Mouse (Mus musculus): ENCODE results near the gene Nfib. TPM values are rescaled to one million over a fixed set of nuclear protein-coding genes. Genes with fewer than 3 reads are reported as not detected.

Nfib gene
- total RNA-seq, 2 experiments from 2014 or later = 118 to 124 TPM

GRCm38 (mm10) chr4:82316168-82316567 lies 389.4 kb downstream of the Nfib start:
- DNase-seq (ENCODE audit: low spot score in 2 of 2) = no peak

- no peak for DNase-seq (ENCODE audit: low spot score in 2 of 2)
Observed at GRCm38 (mm10) chr4:82315710-82316109, 389.8 kb downstream of the Nfib start.

DNA sequence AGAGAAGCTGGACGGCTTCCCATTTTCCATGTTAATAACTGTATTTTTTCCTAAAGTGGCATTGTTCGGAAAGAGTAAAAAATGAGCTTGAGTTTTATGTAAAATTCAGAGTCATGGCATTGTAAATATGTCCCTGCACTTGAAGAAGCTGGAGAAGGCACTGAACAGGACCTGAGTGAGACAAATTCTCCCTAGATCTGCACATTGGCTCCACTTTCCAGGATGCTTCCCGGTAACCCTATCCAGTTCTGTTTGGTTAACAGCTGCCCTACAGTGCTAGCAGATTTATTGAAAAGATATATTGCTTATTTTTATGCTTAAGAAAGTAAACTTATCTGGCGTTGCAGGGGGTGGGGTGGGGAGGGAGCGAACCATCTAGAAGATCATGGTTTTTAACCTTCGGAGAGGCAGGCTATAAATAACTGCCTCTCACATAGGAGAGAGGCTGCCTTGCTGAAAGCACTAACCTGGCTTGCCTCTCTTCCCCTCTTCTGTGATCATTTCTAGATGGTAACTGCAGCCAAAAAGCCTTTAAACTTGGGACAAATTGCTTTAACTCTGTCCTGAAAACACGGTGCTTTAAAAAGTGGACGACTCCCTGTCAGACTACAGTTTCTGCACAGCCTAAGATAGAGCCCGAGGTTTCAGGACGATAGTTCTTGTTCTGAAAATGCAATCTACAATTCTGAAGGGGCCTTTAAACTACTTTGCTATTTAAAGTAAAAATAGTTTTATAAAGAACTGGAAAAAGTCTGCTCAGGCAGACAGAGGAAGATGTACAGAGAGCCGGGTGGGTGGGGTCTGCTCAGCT lies 394.4 kb downstream of the Nfib start:
- no peak for DNase-seq (ENCODE audit: low spot score in 2 of 2)

- DNase-seq (ENCODE audit: low spot score in 2 of 2) = no peak
Observed at GRCm38 (mm10) chr4:82306045-82306444, 399.5 kb downstream of the Nfib start.

- no peak for DNase-seq (ENCODE audit: low spot score in 2 of 2)
Observed at GRCm38 (mm10) chr4:82304148-82304871, 401.2 kb downstream of the Nfib start.

DNA sequence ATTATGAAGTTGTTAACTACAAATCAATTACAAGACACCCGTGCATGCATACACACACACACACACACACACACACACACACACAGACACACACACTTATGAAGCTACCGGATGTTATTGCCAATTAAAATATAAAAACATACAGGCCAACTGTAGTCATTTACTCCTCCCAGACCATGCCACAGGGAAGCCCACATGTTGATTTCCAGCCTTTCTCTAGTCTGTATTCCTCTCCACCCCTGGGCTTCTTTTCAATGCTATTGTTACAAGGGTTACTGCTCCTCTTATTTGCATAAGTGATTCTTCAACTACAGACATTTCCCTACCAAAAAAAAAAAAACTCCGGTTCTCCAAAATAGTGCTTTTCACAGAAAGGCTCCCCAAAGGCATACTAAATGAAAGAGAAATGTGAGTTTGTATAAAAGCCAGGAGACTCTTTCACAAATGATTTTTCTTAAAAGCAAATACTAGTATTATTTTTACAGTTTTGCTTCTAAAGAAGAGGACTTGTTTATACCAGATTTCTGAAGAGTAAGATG lies 402.1 kb downstream of the Nfib start:
- DNase-seq (ENCODE audit: low spot score in 2 of 2) = no peak

GRCm38 (mm10) chr4:82302901-82303300 lies 402.6 kb downstream of the Nfib start:
- DNase-seq (ENCODE audit: low spot score in 2 of 2) = no peak

- DNase-seq (ENCODE audit: low spot score in 2 of 2) = no peak
Observed at GRCm38 (mm10) chr4:82298606-82299005, 406.9 kb downstream of the Nfib start.

GRCm38 (mm10) chr4:82297562-82297961 lies 408.0 kb downstream of the Nfib start:
- no peak for DNase-seq (ENCODE audit: low spot score in 2 of 2)

DNA sequence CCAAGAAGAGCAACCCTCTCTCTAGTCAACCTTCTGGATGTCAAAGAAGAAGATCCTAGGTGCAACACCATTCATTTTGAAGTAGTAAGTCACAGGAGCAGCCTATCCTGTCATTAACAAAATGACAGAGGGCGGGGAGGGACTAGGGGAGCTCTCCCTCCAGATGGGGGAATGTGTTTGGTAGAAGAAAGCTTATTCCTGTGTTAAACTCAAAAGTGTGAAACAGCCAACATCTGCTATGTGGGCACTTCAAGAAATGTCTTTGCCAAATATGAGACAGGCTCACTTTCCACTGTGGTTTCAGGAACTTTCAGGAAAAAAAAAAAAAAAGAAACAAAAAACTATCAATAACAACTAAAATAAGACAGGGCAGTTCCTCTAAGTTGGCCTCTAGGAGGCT lies 411.5 kb downstream of the Nfib start:
- DNase-seq (ENCODE audit: low spot score in 2 of 2) = no peak

DNA sequence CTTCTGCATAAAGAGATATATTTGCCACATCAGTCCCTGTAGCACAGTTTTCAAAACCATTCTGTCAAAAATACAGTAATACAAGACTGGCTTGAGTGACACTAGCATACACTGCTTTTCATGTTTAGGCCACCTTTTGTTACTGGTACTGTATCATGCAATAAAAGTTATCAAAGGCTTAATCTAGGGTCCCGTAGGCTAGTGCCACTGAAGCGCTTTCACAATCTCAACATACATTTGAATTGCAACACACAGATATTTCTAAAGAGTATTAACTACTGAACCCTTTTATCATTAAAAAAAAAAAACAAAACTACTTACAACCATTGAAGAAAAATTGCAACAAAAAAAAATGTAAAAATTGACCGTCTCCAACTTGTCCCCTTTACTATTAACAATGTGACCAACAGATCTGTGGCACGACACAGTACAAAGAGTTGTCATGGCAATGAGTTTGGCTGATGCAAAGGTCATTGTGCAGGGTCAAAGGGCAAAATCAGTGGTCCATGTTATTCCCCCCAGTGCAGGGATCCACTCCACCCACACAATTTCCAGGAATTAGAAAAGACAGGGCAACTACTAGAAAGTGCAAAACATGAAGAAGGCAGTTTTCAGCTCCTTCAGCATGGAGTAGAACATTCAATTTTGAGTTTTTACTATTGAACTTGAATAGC lies 414.2 kb downstream of the Nfib start:
- no peak for DNase-seq (ENCODE audit: low spot score in 2 of 2)

DNA sequence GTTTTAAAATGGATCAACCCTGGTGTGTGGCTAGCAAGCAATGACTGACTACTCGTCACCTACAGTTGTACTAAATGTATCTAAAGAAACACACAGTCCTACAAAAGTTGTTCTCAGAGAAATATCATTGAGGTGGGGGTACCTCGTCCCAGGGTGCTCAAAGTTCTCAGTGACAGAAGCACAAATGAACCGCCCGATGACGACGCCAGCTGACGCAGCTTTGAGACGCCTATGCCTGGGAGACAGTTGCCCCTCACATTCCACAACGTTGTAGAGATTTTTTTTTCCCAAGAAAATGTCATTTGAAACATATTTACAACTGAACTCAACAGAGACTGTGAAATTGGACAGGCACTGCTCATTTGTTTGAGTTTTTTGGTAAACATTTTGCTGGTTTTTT lies 414.9 kb downstream of the Nfib start:
- no peak for DNase-seq (ENCODE audit: low spot score in 2 of 2)

DNA sequence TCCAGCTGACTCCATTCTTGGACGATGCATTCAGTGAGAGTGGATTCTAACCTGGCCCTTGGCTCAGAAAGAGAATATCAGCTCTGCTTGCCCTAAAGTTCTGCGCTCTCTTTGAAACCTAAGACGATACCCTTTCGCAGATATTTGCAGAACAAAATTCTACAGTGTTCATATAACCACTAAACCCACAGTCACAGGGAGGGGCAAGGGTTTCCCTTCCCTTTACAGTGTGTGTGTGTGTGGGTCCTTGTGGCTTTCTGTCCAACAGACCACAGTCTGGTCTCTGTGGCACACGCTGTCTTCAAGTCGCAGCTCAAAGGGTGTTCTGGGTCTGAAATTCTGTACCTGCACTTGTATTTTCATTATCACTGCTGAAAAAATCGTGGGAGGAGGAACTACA lies 416.0 kb downstream of the Nfib start:
- no peak for DNase-seq (ENCODE audit: low spot score in 2 of 2)

GRCm38 (mm10) chr4:82288138-82288537 lies 417.4 kb downstream of the Nfib start:
- no peak for DNase-seq (ENCODE audit: low spot score in 2 of 2)

DNA sequence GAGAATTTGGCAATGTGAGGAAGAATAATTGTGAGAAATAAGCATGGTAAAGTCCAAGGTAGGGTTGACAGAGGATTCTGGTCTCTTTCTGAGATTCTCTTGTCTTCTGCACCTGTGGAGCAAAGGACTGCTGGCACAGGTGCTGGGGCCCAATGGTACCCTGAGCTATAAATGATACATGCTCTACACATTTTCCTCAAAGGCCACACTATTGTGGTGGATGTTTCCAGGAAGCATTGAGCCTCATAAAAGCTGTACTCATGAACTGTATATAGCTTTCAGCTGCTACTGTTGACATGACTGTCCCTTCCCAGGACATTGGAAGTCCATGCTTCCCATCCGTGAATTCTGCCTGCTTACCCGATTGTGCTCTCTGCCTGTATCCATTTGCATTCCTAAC lies 418.1 kb downstream of the Nfib start:
- no peak for DNase-seq (ENCODE audit: low spot score in 2 of 2)

DNA sequence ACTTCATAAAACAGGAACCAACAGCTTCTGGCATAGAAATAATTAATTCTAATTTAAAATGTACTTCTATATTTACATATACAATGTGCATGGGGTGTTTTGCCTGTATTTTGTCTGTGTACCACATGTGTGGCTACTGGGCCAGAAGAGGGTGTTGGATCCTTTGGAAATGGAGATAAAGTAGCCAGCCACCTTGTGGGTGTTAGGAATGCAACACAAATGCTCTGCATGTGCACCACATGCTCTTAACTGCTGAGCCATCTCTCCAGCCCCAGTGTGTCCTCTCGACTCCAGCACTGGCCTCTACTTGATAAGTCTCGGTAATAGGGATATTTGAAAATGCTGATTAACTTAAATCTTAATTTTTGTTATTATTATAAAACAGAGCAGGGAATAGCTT lies 418.6 kb downstream of the Nfib start:
- no peak for DNase-seq (ENCODE audit: low spot score in 2 of 2)

DNA sequence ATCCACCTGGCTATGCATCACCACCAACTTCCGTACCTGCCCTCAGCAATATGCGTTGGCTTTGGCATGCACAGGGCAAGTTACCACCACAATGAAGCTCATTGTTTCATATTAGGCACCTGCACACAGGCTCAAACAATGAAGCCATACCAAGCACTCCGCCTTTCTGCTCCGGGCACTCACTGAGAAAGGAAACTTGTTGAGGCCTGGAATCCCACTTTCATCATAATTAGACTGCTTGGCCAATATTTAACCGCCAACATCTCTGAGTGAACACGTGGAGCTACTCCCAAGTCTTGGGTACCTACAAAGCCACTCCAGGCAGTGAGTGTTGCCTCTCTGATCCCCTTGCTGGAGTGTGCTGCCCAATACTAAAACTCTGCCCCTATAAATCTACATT lies 422.0 kb downstream of the Nfib start:
- DNase-seq (ENCODE audit: low spot score in 2 of 2) = no peak

- DNase-seq (ENCODE audit: low spot score in 2 of 2) = no peak
Observed at GRCm38 (mm10) chr4:82275996-82276395, 429.6 kb downstream of the Nfib start.

GRCm38 (mm10) chr4:82273049-82273754 lies 432.3 kb downstream of the Nfib start:
- no peak for DNase-seq (ENCODE audit: low spot score in 2 of 2)

DNA sequence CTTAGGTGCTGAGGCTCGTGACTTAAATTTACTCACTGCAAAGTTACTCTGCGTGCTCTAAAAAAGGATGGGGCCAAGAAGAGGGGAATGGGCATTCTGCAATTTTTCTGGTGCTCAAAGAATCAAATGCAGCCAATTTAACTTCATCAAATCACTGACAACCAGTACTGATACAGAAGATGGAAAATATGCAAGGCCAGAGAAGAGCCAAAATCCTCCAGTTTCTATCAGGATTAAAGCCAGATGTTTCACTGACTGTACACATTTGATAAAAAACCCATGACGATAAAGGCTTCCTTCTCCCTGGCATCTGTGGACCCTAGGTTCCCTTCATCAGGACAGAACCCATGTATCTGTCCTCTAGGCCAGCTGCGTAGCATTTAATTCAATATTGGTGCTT lies 433.5 kb downstream of the Nfib start:
- DNase-seq (ENCODE audit: low spot score in 2 of 2) = no peak

- DNase-seq (ENCODE audit: low spot score in 2 of 2) = no peak
Observed at GRCm38 (mm10) chr4:82271547-82271946, 434.0 kb downstream of the Nfib start.
